Mouse (Mus musculus) heart, postnatal 36 days (tissue): ENCODE results near the gene Tnfsf4. TPM values are rescaled to one million over a fixed set of nuclear protein-coding genes. Genes with fewer than 3 reads are reported as not detected.

Experiments
- DNase-seq, 2 experiments: peaks; one replicate each; pipeline ENCODE4 v3.0.0; 2021 to 2022
- intact Hi-C: fragments of 180-260 bp; cut with DNase I; formaldehyde crosslinking; loops from one replicate; pipeline ENCODE4 v1.15.1; 2025
- total RNA-seq, 2 experiments: library from RNA; stranded (reverse); gene quantifications; 2 replicates each; pipeline ENCODE4 v1.2.3; 2021

Tnfsf4 gene
- total RNA-seq, 2 experiments from 2014 or later: not detected

GRCm38 (mm10) chr1:161451683-161452245, 56.6 kb downstream of the Tnfsf4 start:
- no peak for DNase-seq
- intact Hi-C loops: no loop called here

GRCm38 (mm10) chr1:161452250-161452649, 57.0 kb downstream of the Tnfsf4 start:
- DNase-seq: no peak
- intact Hi-C loops: no loop called here

- intact Hi-C loops: no loop called here
- peak; percentile 37 to 44 for DNase-seq
Measured at GRCm38 (mm10) chr1:161463388-161464085, 68.3 kb downstream of the Tnfsf4 start.

Other genes starting within 250 kb of the Tnfsf4 start
- gene Tex50, start 236.1 kb upstream of the Tnfsf4 start, total RNA-seq: not detected
- gene Prdx6, start 144.2 kb upstream of the Tnfsf4 start, total RNA-seq: 100 to 1,000 TPM; 315 to 316 TPM
- gene Tnfsf18, start 99.2 kb downstream of the Tnfsf4 start, total RNA-seq: not detected